Mouse (Mus musculus) large intestine, adult 2 months (tissue): ENCODE measurements around the gene Ppip5k1. TPM values are rescaled to one million over a fixed set of nuclear protein-coding genes. Genes with fewer than 3 reads are reported as not detected.

Source experiments
- DNase-seq: peaks from one replicate; pipeline ENCODE4 v3.0.0-alpha.2; 2012; ENCODE audit warnings: low read depth, low spot score
- WGBS: fragments of 180-500 bp; shearing (Covaris S2); methylation state at CpG from one replicate; pipeline ENCODE4 v1.1.7; 2018; 5-methylcytosine and 5-hydroxymethylcytosine counted together
- polyA plus RNA-seq: library from polyadenylated mRNA; depleted of rRNA; stranded (reverse); fragments of >200 nt; gene quantifications from 2 replicates; pipeline ENCODE4 v1.2.3, GENCODE M21; 2012

The Ppip5k1 gene
- polyA plus RNA-seq, 1 experiment, result 27.1 TPM

- DNase-seq, result no peak
- 76% methylated on average over 10 of the region's 10 CpGs for WGBS
Measured at GRCm38 (mm10) chr2:121300036-121300435, 55.2 kb downstream of the Ppip5k1 start.

- WGBS, result 88% methylated on average over 17 of the region's 17 CpGs
- no peak for DNase-seq
Measured at GRCm38 (mm10) chr2:121299471-121299870, 55.7 kb downstream of the Ppip5k1 start.

GRCm38 (mm10) chr2:121298131-121298530 is 57.1 kb downstream of the Ppip5k1 start:
- DNase-seq, result no peak
- 14% methylated on average over 8 of the region's 8 CpGs for WGBS

- DNase-seq, result no peak
- 32% methylated on average over 9 of the region's 9 CpGs for WGBS
Measured at GRCm38 (mm10) chr2:121297701-121298100, 57.5 kb downstream of the Ppip5k1 start.

GRCm38 (mm10) chr2:121296754-121297231 is 58.4 kb downstream of the Ppip5k1 start:
- 44% methylated on average over 6 of the region's 6 CpGs for WGBS

GRCm38 (mm10) chr2:121295608-121296571 is 59.3 kb downstream of the Ppip5k1 start:
- 14% methylated on average over 15 of the region's 15 CpGs for WGBS
- DNase-seq, result no peak

More at GRCm38 (mm10) chr2:121296754-121297231, 58.4 kb downstream of the Ppip5k1 start:
- no peak for DNase-seq

GRCm38 (mm10) chr2:121294753-121295607 is 60.2 kb downstream of the Ppip5k1 start:
- WGBS, result 5% methylated on average over 18 of the region's 18 CpGs
- DNase-seq, result no peak

- WGBS, result 8% methylated on average over 4 of the region's 4 CpGs
Measured at GRCm38 (mm10) chr2:121294182-121294581, 61.0 kb downstream of the Ppip5k1 start.

GRCm38 (mm10) chr2:121292316-121293013 is 62.7 kb downstream of the Ppip5k1 start:
- DNase-seq, result no peak
- 75% methylated on average over 5 of the region's 5 CpGs for WGBS

More at GRCm38 (mm10) chr2:121294182-121294581, 61.0 kb downstream of the Ppip5k1 start:
- no peak for DNase-seq

- DNase-seq, result no peak
- 8% methylated on average over 36 of the region's 36 CpGs for WGBS
Measured at GRCm38 (mm10) chr2:121289730-121290540, 65.3 kb downstream of the Ppip5k1 start.

GRCm38 (mm10) chr2:121288901-121289729 is 66.1 kb downstream of the Ppip5k1 start, which contains the start of gene Map1a:
Gene Map1a (plus strand): TSS chr2:121289600.
- peak; percentile 46 for DNase-seq
- 3% methylated on average over 48 of the region's 48 CpGs for WGBS

GRCm38 (mm10) chr2:121287850-121288249 is 67.3 kb downstream of the Ppip5k1 start:
- DNase-seq, result no peak
- 65% methylated on average over 2 of the region's 2 CpGs for WGBS

GRCm38 (mm10) chr2:121271928-121272516 is 83.2 kb downstream of the Ppip5k1 start:
- WGBS, result 16% methylated on average over 4 of the region's 4 CpGs
- no peak for DNase-seq

GRCm38 (mm10) chr2:121271236-121271927 is 83.8 kb downstream of the Ppip5k1 start, which contains the start of gene Trp53bp1:
Gene Trp53bp1 (minus strand): TSS chr2:121271407.
- peak; percentile 91 for DNase-seq
- WGBS, result 2% methylated on average over 36 of the region's 37 CpGs

- DNase-seq, result no peak
- WGBS, result 3% methylated on average over 31 of the region's 35 CpGs
Measured at GRCm38 (mm10) chr2:121270521-121271235, 84.5 kb downstream of the Ppip5k1 start.

GRCm38 (mm10) chr2:121268446-121268845 is 86.8 kb downstream of the Ppip5k1 start:
- DNase-seq, result no peak
- WGBS, result 33% methylated on average over 8 of the region's 8 CpGs
